Mouse (Mus musculus) heart, adult 2 months (tissue): ENCODE measurements around the gene Lenep.

Experiments used
- CTCF ChIP-seq: fragments of 200-600 bp; IDR thresholded peaks from 2 replicates; pipeline ENCODE4 v1.8.1; 2022; ENCODE audit warnings: antibody characterized with exemption, mild to moderate bottlenecking, moderate library complexity
- EP300 ChIP-seq: fragments of 200-500 bp; IDR thresholded peaks from 2 replicates; pipeline ENCODE4 v1.6.1; 2011; ENCODE audit warnings: low read depth, low read length, control low read depth; ENCODE audit not compliant: insufficient read depth
- POLR2A ChIP-seq: fragments of 200-500 bp; IDR thresholded peaks from 2 replicates; pipeline ENCODE4 v1.6.1; 2011; ENCODE audit warnings: mild to moderate bottlenecking, low read depth, low read length, control low read depth; ENCODE audit not compliant: insufficient read depth

DNA sequence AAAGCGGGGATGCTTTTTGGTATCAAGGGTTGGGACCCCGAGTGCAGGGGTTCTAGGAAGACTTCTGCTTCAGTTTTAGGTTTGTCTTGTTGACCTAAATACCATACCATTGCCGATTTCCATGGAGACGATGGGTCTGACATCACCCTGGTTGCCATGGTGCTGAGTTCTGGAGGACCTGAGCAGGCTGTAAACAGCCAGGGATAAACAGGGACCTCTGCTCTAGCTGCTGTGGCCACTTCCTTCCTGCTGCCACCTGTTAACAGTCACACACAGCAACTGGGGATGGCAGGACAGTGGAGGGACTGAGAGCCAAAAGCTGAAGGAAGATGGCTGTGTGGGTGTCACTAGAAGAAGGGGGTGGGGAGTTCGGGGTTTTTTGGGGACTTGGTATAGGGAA lies 34.7 kb upstream of the Lenep start:
- TF ChIP-seq CTCF (no peak), POLR2A (no peak), EP300 (no peak)
